Mouse (Mus musculus): ENCODE measurements around the gene Irf5. TPM values are rescaled to one million over a fixed set of nuclear protein-coding genes. Genes with fewer than 3 reads are reported as not detected.

Irf5 gene
- 20.2 and 22.6 TPM in 2 replicates for total RNA-seq (2014; fragmentation: Nextera tagmentation)
- total RNA-seq (2017), result 13.7 and 19.6 TPM in 2 replicates

- ATAC-seq (replicated peaks; ENCODE audit: poor library complexity, severe bottlenecking), result no peak
Observed at GRCm38 (mm10) chr6:29526281-29527251, at the start of gene Irf5. TSS of gene Irf5 (plus strand) at chr6:29526625.

GRCm38 (mm10) chr6:29482691-29483090, 43.7 kb upstream of the Irf5 start:
- no peak for ATAC-seq (replicated peaks; ENCODE audit: poor library complexity, severe bottlenecking)

DNA sequence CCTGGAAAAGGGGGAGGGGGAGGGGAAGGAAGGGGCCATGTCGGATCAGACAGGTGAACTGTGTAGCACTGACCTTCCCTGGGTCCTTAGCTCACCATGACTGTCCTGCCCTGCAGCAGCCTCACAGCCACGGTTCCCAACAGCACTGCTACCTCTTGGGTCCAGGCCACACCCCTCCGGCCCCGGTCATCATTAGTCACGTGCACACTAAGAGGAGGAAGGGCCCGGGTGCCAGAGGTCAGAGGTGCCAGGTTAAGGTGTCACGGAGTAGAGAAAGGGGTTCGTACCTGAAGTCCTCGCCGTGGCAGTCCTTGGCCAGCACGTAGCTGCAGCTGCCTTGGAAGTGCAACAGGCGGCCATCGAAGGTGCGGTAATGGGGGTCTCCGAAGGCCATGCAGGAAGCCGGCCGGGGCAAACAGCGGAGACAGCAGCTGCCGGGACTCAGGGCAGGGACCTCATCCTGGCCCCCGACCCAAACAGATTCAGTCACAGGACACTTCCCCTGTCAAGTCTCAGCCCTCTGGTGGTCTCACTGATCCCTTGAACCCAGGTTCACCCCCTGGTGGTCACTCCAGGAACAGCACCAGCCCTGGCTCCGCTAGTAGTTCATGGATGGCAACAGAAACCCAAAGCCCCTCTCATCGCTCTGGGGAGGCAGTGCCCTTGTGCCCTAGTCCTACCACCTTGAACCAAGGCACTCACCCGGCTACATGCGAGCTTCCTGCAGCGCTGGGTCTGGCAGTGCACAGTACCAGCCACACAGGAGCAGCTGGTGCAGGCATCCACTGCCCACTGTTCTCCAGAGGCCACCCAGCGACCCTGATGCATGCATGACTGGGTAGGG, 41.5 kb upstream of the Irf5 start:
- peak; percentile 86 for ATAC-seq (replicated peaks; ENCODE audit: poor library complexity, severe bottlenecking)

- no peak for ATAC-seq (replicated peaks; ENCODE audit: poor library complexity, severe bottlenecking)
Observed at GRCm38 (mm10) chr6:29485951-29486350, 40.5 kb upstream of the Irf5 start.

DNA sequence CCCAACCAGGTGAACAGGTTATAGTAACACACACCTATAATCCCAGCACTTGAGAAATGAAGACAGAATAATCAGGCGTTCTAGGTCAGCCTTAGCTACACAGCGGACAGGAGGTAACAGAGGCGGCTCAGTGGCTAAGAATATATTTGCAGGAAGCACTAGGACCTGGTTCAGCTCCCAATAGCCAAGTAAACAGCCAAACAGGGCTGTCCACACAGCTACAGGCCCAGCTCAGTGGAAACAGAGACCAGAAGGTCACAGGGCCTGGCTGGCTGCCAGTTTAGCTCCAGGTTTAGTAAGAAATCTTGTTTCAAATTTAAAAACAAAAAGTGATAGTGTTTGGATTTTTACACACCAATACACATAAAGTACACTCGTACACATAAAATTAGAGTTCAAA, 32.3 kb upstream of the Irf5 start:
- no peak for ATAC-seq (replicated peaks; ENCODE audit: poor library complexity, severe bottlenecking)

GRCm38 (mm10) chr6:29496270-29496669, 30.2 kb upstream of the Irf5 start:
- ATAC-seq (replicated peaks; ENCODE audit: poor library complexity, severe bottlenecking), result no peak

GRCm38 (mm10) chr6:29497791-29498190, 28.6 kb upstream of the Irf5 start:
- 0 out of 2 replicates have a peak, but pooled peaks have one; percentile 27 for ATAC-seq (replicated peaks; ENCODE audit: poor library complexity, severe bottlenecking)

GRCm38 (mm10) chr6:29500177-29500576, 26.2 kb upstream of the Irf5 start:
- no peak for ATAC-seq (replicated peaks; ENCODE audit: poor library complexity, severe bottlenecking)

- no peak for ATAC-seq (replicated peaks; ENCODE audit: poor library complexity, severe bottlenecking)
Observed at GRCm38 (mm10) chr6:29500810-29501209, 25.6 kb upstream of the Irf5 start.

GRCm38 (mm10) chr6:29501599-29501998, 24.8 kb upstream of the Irf5 start:
- ATAC-seq (replicated peaks; ENCODE audit: poor library complexity, severe bottlenecking), result no peak

DNA sequence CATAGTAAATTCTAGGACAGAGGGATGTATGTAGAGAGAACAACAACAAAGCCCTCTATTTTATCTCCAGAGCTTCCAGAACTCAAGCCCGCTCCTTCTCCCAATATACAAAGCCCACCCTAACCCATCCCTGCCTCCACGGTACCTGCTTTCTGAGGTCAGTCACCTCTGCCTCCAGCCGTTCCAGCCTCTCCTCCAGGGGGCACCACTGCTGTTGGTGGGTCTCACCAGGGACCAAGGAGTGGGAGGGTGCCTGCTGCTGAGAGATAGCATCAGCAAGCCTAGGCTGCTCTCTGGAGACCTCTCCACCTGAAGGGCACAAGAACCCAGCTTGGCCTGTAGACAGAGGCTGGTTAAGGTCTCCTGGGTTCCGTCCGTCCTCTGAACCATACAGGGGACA, 20.9 kb upstream of the Irf5 start:
- no peak for ATAC-seq (replicated peaks; ENCODE audit: poor library complexity, severe bottlenecking)

DNA sequence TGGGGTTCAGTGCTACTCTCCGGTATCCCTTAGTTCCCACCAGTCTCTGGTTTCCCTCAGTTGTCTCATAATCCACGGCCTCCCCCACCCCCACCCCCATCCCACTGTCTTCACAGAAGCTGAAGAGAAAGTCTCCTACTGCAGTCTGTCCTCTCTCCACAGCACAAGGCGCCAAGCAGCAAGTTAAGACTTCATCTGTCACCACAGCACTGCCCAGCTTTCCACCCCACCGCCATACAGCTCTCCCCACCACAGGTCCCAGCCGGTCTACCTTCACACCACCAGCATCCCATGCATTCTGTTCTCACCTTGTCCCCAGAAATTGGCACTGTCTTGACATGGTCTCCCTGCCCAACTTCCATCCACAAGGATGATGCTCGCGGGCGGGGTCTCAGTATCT, 19.6 kb upstream of the Irf5 start:
- ATAC-seq (replicated peaks; ENCODE audit: poor library complexity, severe bottlenecking), result no peak

- peak; percentile 44 for ATAC-seq (replicated peaks; ENCODE audit: poor library complexity, severe bottlenecking)
Observed at GRCm38 (mm10) chr6:29507447-29508309, 18.7 kb upstream of the Irf5 start, which contains the start of gene Kcp. TSS of gene Kcp (minus strand) at chr6:29507952.

GRCm38 (mm10) chr6:29509086-29509485, 17.3 kb upstream of the Irf5 start:
- ATAC-seq (replicated peaks; ENCODE audit: poor library complexity, severe bottlenecking), result no peak

DNA sequence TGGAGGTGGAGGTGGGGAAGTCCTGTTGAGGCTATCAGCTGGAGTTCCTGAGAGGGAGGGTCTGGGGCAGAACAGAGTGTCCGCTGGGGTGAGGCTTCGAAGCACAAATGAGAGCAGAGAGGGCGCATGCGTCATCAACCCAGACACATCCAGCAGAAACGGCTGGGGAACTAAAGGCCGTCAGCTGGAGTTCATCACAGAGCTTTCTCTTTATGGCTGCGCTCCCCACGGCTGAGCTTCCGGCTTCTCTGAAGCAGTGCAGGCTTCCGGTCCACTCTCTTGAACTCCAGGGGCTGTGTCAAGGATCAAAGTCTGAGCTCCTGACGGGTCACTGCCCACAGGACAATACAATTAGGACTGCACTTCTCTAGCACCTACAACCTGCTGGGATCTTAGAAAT, 13.1 kb upstream of the Irf5 start:
- peak; percentile 69 for ATAC-seq (replicated peaks; ENCODE audit: poor library complexity, severe bottlenecking)

- peak; percentile 94 for ATAC-seq (replicated peaks; ENCODE audit: poor library complexity, severe bottlenecking)
Observed at GRCm38 (mm10) chr6:29517139-29517538, 9.3 kb upstream of the Irf5 start.

GRCm38 (mm10) chr6:29522626-29523300, 3.7 kb upstream of the Irf5 start:
- no peak for ATAC-seq (replicated peaks; ENCODE audit: poor library complexity, severe bottlenecking)

DNA sequence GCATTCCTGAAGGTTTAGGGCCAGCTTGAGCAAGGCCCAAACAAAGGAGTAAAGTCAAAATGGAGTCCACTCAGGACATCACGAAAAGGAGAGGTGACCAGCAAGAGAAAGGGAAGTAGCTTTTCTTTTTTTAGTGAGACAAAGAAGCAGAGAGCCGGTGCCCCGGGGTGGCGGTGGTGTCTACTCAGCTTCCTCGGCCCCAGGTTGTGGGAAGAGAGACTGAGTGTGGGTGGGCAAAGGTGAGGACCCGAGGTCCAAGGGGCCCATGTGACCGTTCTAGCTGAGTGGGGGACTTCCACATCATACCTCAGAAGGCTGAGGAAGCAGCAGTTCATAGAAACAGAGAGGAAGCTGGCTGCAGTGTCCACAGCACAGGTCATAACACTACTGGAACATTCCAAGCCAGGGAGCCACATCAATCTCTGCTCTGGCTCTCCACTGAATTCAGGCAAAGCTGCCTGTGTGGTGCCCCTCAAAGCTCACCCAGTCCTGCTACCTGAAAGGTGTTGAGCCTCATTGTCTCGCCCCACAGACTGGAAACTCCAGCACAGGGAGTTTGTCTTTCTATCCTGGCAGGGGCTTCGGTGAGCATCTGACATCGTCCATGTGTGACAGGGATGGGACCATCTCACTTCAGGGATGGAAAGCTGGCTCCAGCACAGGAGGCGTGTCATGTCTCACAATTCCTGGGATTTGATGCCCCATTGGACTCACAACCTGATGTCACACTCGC, 3.0 kb upstream of the Irf5 start:
- 0 out of 2 replicates have a peak, but pooled peaks have one; percentile 2 for ATAC-seq (replicated peaks; ENCODE audit: poor library complexity, severe bottlenecking)

DNA sequence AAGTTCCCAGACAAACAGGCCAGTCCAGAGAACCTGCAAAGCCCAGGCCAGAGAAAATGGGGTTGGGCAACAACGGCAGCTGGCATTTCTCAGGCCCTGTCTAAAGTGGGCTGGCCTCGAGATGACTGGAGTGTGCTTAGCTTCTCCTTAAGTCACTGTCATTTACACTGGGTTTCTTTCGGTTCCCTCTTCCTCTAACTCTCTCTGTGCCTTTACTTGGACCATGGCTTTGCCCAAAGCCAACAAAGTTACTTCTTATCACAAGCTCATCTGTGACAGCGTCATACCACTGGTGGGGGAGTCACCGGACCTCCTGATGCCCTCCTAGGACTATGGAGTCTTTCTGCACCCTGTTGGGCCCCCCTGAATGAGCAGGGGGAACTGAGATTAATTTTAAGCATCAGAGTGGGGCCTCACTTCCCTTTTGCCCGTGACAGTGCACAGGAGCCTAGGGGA, 2.4 kb upstream of the Irf5 start:
- ATAC-seq (replicated peaks; ENCODE audit: poor library complexity, severe bottlenecking), result peak; percentile 75

All from granulocyte monocyte progenitor cell, adult 5-6 weeks (primary cell).